8 mouse cellular contexts compared by ENCODE assay signal in the genomic region with DNA sequence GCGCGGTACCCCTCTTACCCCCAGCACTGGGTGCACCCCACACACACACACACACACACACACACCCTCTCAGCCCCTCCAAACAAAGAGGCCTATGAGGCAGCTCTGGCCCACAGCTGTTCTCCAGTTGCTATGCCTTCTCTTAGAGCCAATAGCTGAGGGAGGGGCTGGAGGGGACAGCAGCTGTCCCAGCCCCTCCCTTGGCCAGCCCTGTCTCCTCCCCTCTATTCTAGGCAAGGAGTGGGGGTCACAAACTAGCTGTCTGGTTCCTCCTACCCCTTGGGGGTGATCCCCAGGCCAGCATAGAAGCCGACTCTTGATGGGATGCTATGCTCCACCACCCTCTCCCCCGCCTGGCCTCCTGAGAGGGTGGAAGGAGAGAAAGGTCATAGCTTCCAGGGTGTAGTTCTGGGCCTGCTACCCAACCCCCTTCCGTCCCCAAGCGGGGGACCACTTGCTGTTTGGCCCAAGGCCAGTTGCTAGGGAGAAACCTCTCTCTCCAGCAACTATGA. TPM values are rescaled to one million over a fixed set of nuclear protein-coding genes. Genes with fewer than 3 reads are reported as not detected.
DNase-seq lines count a peak whose midpoint lies in the region; ATAC-seq and TF ChIP-seq lines count a peak whose summit lies in the region.
"Had no signal": no experiment of that assay in that cellular context is flagged by ENCODE, and none has a peak within 500 bp of the region (broad histone marks: within the 10 kb centered on the region; RNA-seq: fewer than 3 reads in every experiment).

No protein-coding gene starts in this region.

- peaks cover 69% of the 10 kb centered on the region for H3K4me1 ChIP-seq in G1E (ENCODE audit: insufficient read depth, low read depth, low read length)
- H3K4me1 ChIP-seq in intestine, embryonic 15.5 days (replicated peaks) = peaks cover 21% of the 10 kb centered on the region

- TF ChIP-seq CTCF in G1E (IDR thresholded peaks at IDR 0.05; ENCODE audit: low read depth, low read length) = no peak
- no peak for TF ChIP-seq CTCF in brain, embryonic 14.5 days (IDR thresholded peaks at IDR 0.05; ENCODE audit: borderline replicate concordance, extremely low read depth, insufficient read depth, insufficient read length)

- no peak for ATAC-seq in G1E (ENCODE audit: extremely low read depth, insufficient number of reproducible peaks, low FRiP score, poor library complexity, severe bottlenecking)
- peak; percentile 63 for ATAC-seq in intestine, embryonic 15.5 days

- peak overlapping the region; percentile 70 for H3K4me2 ChIP-seq in intestine, embryonic 15.5 days (replicated peaks)

- H3K27me3 ChIP-seq in G1E (ENCODE audit: insufficient read depth, low read length) = peaks cover 75% of the 10 kb centered on the region
- peaks cover 12% of the 10 kb centered on the region for H3K27me3 ChIP-seq in intestine, embryonic 15.5 days (replicated peaks)

- no peaks in the 10 kb centered on the region for H3K36me3 ChIP-seq in G1E (replicated peaks)
- 0 out of 2 replicates have a peak, but pooled peaks cover 3% of the 10 kb centered on the region for H3K36me3 ChIP-seq in intestine, embryonic 15.5 days

- intact Hi-C loops in gastrocnemius, postnatal 36 days (cut with DNase I) = no loop called here

- H3K9ac ChIP-seq in intestine, embryonic 15.5 days = peak overlapping the region; percentile 52; the same call in 1 of the 2 replicates

- H3K27ac ChIP-seq in intestine, embryonic 15.5 days = peak overlapping the region; percentile 86

- H3K4me3 ChIP-seq in G1E (ENCODE audit: low read depth, low read length) = peak overlapping the region; percentile 55; the same call in 1 of the 2 replicates
- H3K4me3 ChIP-seq in intestine, embryonic 15.5 days (replicated peaks) = peak overlapping the region; percentile 53

- 22% methylated on average over 6 of the region's 6 CpGs for WGBS in intestine, embryonic 15.5 days

- TF ChIP-seq POLR2A in brain, embryonic 14.5 days (IDR thresholded peaks at IDR 0.05; ENCODE audit: borderline replicate concordance, extremely low read depth, insufficient read depth, insufficient read length, poor library complexity, severe bottlenecking) = no peak

- H3K9me3 ChIP-seq in G1E (replicated peaks) = peaks cover 5% of the 10 kb centered on the region
- H3K9me3 ChIP-seq in intestine, embryonic 15.5 days = no peaks in the 10 kb centered on the region

- DNase-seq in G1E (ENCODE audit: low spot score) = peak; percentile 55
- peak; percentile 62 for DNase-seq in brain, embryonic 14.5 days (ENCODE audit: low read depth)
- DNase-seq in gastrocnemius, postnatal 36 days = peak; percentile 32 to 45
- DNase-seq in retina, postnatal 1 day = peak; percentile 55
- DNase-seq in spleen, adult 12 weeks (ENCODE audit: low spot score) = no peak
- no peak for DNase-seq in kidney, postnatal 14 days

RNA-seq across cellular contexts. Expression of a gene that starts 2.9 kb away (rescaled TPM):
- total RNA-seq in G1E (2014; fragmentation: Nextera tagmentation) = 0.15 and 0.24 TPM in 2 replicates
- total RNA-seq in G1E (2017) = 0.11 and 0.17 TPM in 2 replicates
- polyA plus RNA-seq in G1E (2012) = 0.36 and 0.51 TPM in 2 replicates
- polyA plus RNA-seq in brain, embryonic 14.5 days (2012; rRNA removed) = 3.2 and 9.7 TPM in 2 replicates
- 100 to 1,000 TPM; 403 to 438 TPM for total RNA-seq in gastrocnemius, postnatal 36 days (2021)
- polyA plus RNA-seq in intestine, embryonic 15.5 days (2015; fragmentation: Nextera tagmentation; extraction: Ambion mirVana) = 9.7 and 10.1 TPM in 2 replicates

RNA-seq across cellular contexts. Expression of a gene that starts 31.5 kb away (rescaled TPM):
- total RNA-seq in G1E (2014; fragmentation: Nextera tagmentation) (138 and 150 TPM in 2 replicates), G1E (2017) (201 and 265 TPM in 2 replicates)
- polyA plus RNA-seq in G1E (2012) = 270 and 339 TPM in 2 replicates
- polyA plus RNA-seq in brain, embryonic 14.5 days (2012; rRNA removed) = 258 and 356 TPM in 2 replicates
- total RNA-seq in gastrocnemius, postnatal 36 days (2021) = 100 to 1,000 TPM in 1 of 2 experiments, 10 to 100 TPM in 1; 94.2 to 103 TPM
- 294 and 331 TPM in 2 replicates for polyA plus RNA-seq in intestine, embryonic 15.5 days (2015; fragmentation: Nextera tagmentation; extraction: Ambion mirVana)

RNA-seq across cellular contexts. Expression of a gene that starts 35.2 kb away (rescaled TPM):
- 1.6 TPM in 1 of 2 replicates, not detected in the other for total RNA-seq in G1E (2014; fragmentation: Nextera tagmentation)
- 0.46 and 1.3 TPM in 2 replicates for total RNA-seq in G1E (2017)
- 0.13 TPM in 1 of 2 replicates, not detected in the other for polyA plus RNA-seq in G1E (2012)
- polyA plus RNA-seq in brain, embryonic 14.5 days (2012; rRNA removed) = 0.14 and 0.23 TPM in 2 replicates
- total RNA-seq in gastrocnemius, postnatal 36 days (2021) = not detected
- polyA plus RNA-seq in intestine, embryonic 15.5 days (2015; fragmentation: Nextera tagmentation; extraction: Ambion mirVana) = 0.24 TPM in 1 of 2 replicates, not detected in the other

RNA-seq across cellular contexts. Expression of a gene that starts 39.9 kb away (rescaled TPM):
- total RNA-seq in G1E (2014; fragmentation: Nextera tagmentation) (not detected in 2 replicates), G1E (2017) (0.11 and 0.23 TPM in 2 replicates)
- polyA plus RNA-seq in G1E (2012) = 0.02 and 0.04 TPM in 2 replicates
- polyA plus RNA-seq in brain, embryonic 14.5 days (2012; rRNA removed) = 44.5 and 46.7 TPM in 2 replicates
- 10 to 100 TPM; 10.1 to 12.9 TPM for total RNA-seq in gastrocnemius, postnatal 36 days (2021)
- 7.4 and 7.7 TPM in 2 replicates for polyA plus RNA-seq in intestine, embryonic 15.5 days (2015; fragmentation: Nextera tagmentation; extraction: Ambion mirVana)

RNA-seq across cellular contexts. Expression of a gene that starts 47.7 kb away (rescaled TPM):
- total RNA-seq in G1E (2014; fragmentation: Nextera tagmentation) = not detected in 2 replicates
- total RNA-seq in G1E (2017) = 0.27 TPM in 1 of 2 replicates, not detected in the other
- polyA plus RNA-seq in G1E (2012) = not detected in 2 replicates
- polyA plus RNA-seq in brain, embryonic 14.5 days (2012; rRNA removed) = 0.11 and 0.32 TPM in 2 replicates
- total RNA-seq in gastrocnemius, postnatal 36 days (2021) = under 1 TPM in 1 of 2 experiments, not detected in 1; 0.35 TPM
- polyA plus RNA-seq in intestine, embryonic 15.5 days (2015; fragmentation: Nextera tagmentation; extraction: Ambion mirVana) = 0.29 and 0.53 TPM in 2 replicates
- polyA plus RNA-seq: testis, adult 2 months had no signal

Comparison
In these comparisons a context has a peak if more than half of its experiments do, and no peak if none do; other contexts are left out.
1. DNase-seq: peak in G1E (single experiment), brain, embryonic 14.5 days (single experiment), gastrocnemius, postnatal 36 days (2 of 2) and retina, postnatal 1 day (single experiment); none in spleen, adult 12 weeks (single experiment) and kidney, postnatal 14 days (single experiment).